Mouse (Mus musculus): ENCODE results near the gene Sgsm1. TPM values are rescaled to one million over a fixed set of nuclear protein-coding genes. Genes with fewer than 3 reads are reported as not detected.
A peak's percentile ranks its signal among the peaks of the same experiment; 100 is the strongest.

Sgsm1 gene
- polyA plus RNA-seq, 1 experiment from 2014 or later, result 15.1 TPM

- no peak overlapping the region for H3K27ac ChIP-seq (replicated peaks)
- peaks cover 46% of the 10 kb centered on the region for H3K36me3 ChIP-seq (replicated peaks)
- no peaks in the 10 kb centered on the region for H3K9me3 ChIP-seq
Observed at GRCm38 (mm10) chr5:113268246-113268645, 42.3 kb downstream of the Sgsm1 start.

GRCm38 (mm10) chr5:113265637-113266036, 44.9 kb downstream of the Sgsm1 start:
- Histone ChIP-seq H3K36me3 (replicated peaks) (peaks cover 50% of the 10 kb centered on the region), H3K27ac (replicated peaks) (no peak overlapping the region), H3K27me3 (replicated peaks; ENCODE audit: low read depth, poor library complexity, severe bottlenecking) (no peaks in the 10 kb centered on the region), H3K9me3 (no peaks in the 10 kb centered on the region), H3K4me3 (no peak overlapping the region), H3K4me1 (peaks cover 15% of the 10 kb centered on the region)
- 82% methylated on average over 8 of the region's 8 CpGs for WGBS
- no peak for DNase-seq (ENCODE audit: low spot score)

More at GRCm38 (mm10) chr5:113268246-113268645, 42.3 kb downstream of the Sgsm1 start:
- no peaks in the 10 kb centered on the region for H3K27me3 ChIP-seq (replicated peaks; ENCODE audit: low read depth, poor library complexity, severe bottlenecking)
- no peak overlapping the region for H3K4me3 ChIP-seq
- no peak for DNase-seq (ENCODE audit: low spot score)
- H3K4me1 ChIP-seq, result peaks cover 15% of the 10 kb centered on the region

- Histone ChIP-seq H3K4me3 (no peak overlapping the region), H3K27me3 (replicated peaks; ENCODE audit: low read depth, poor library complexity, severe bottlenecking) (no peaks in the 10 kb centered on the region), H3K9me3 (no peaks in the 10 kb centered on the region), H3K36me3 (replicated peaks) (peaks cover 13% of the 10 kb centered on the region), H3K4me1 (no peaks in the 10 kb centered on the region), H3K27ac (replicated peaks) (no peak overlapping the region)
- DNase-seq (ENCODE audit: low spot score), result no peak
- WGBS, result 94% methylated on average over 11 of the region's 11 CpGs
Observed at GRCm38 (mm10) chr5:113250806-113251205, 59.8 kb downstream of the Sgsm1 start.

GRCm38 (mm10) chr5:113249263-113249930, 61.2 kb downstream of the Sgsm1 start:
- Histone ChIP-seq H3K36me3 (replicated peaks) (peaks cover 13% of the 10 kb centered on the region), H3K27ac (replicated peaks) (no peak overlapping the region), H3K4me1 (no peaks in the 10 kb centered on the region; the same call in 1 of the 2 replicates), H3K4me3 (no peak overlapping the region), H3K27me3 (replicated peaks; ENCODE audit: low read depth, poor library complexity, severe bottlenecking) (no peaks in the 10 kb centered on the region), H3K9me3 (no peaks in the 10 kb centered on the region)
- no peak for DNase-seq (ENCODE audit: low spot score)
- WGBS, result 88% methylated on average over 8 of the region's 8 CpGs

DNA sequence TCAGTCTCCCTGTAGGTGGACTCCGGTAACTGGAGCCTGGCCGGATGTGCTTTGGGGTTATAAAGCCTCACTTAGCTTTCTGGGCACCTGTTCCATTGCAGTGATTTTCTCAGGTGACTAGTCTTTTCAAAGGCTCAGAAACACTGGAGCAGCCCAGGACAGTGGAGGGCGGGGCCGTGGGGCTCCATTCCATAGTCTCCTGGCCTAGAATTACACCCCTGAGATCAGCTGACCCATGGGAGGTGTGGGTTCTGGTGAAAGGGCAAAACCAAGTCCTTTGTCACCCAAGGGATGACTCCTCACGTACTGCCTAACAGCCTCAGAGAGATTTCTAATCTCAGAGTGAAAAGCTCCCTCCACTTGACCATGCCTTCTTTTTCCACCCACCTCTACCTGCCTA, 80.4 kb downstream of the Sgsm1 start:
- no peaks in the 10 kb centered on the region for H3K36me3 ChIP-seq (replicated peaks)
- no peaks in the 10 kb centered on the region for H3K9me3 ChIP-seq
- peaks cover 24% of the 10 kb centered on the region for H3K4me1 ChIP-seq
- no peak overlapping the region for H3K4me3 ChIP-seq
- H3K27me3 ChIP-seq (replicated peaks; ENCODE audit: low read depth, poor library complexity, severe bottlenecking), result no peaks in the 10 kb centered on the region
- no peak for DNase-seq (ENCODE audit: low spot score)
- no peak overlapping the region for H3K27ac ChIP-seq (replicated peaks)
- WGBS, result 71% methylated on average over 5 of the region's 5 CpGs

GRCm38 (mm10) chr5:113226632-113227102, 83.9 kb downstream of the Sgsm1 start, which contains the start of gene Tmem211:
Gene Tmem211, plus strand, starts transcription at chr5:113226909.
- Histone ChIP-seq H3K36me3 (replicated peaks) (no peaks in the 10 kb centered on the region), H3K9me3 (no peaks in the 10 kb centered on the region), H3K4me1 (peaks cover 26% of the 10 kb centered on the region), H3K27ac (replicated peaks) (peak within 1 kb of the TSS; percentile 81), H3K27me3 (replicated peaks; ENCODE audit: low read depth, poor library complexity, severe bottlenecking) (no peaks in the 10 kb centered on the region), H3K4me3 (peak within 1 kb of the TSS; percentile 48)
- peak; percentile 92 for DNase-seq (ENCODE audit: low spot score)
- WGBS, result 1% methylated on average over 13 of the region's 13 CpGs

- Histone ChIP-seq H3K4me3 (peak overlapping the region; percentile 48), H3K36me3 (replicated peaks) (no peaks in the 10 kb centered on the region), H3K4me1 (peaks cover 30% of the 10 kb centered on the region), H3K9me3 (no peaks in the 10 kb centered on the region), H3K27me3 (replicated peaks; ENCODE audit: low read depth, poor library complexity, severe bottlenecking) (peaks cover under 1% of the 10 kb centered on the region), H3K27ac (replicated peaks) (peak overlapping the region; percentile 81)
- peak; percentile 67 for DNase-seq (ENCODE audit: low spot score)
- 15% methylated on average over 25 of the region's 25 CpGs for WGBS
Observed at GRCm38 (mm10) chr5:113225686-113226435, 84.7 kb downstream of the Sgsm1 start.

- peaks cover 6% of the 10 kb centered on the region for H3K27me3 ChIP-seq (replicated peaks; ENCODE audit: low read depth, poor library complexity, severe bottlenecking)
- H3K4me1 ChIP-seq, result peaks cover 36% of the 10 kb centered on the region
- WGBS, result 16% methylated on average over 10 of the region's 10 CpGs
- DNase-seq (ENCODE audit: low spot score), result peak; percentile 68
- H3K36me3 ChIP-seq (replicated peaks), result no peaks in the 10 kb centered on the region
- H3K4me3 ChIP-seq, result peak overlapping the region; percentile 48
- no peaks in the 10 kb centered on the region for H3K9me3 ChIP-seq
- H3K27ac ChIP-seq (replicated peaks), result peak overlapping the region; percentile 76
Observed at GRCm38 (mm10) chr5:113225271-113225670, 85.3 kb downstream of the Sgsm1 start.

GRCm38 (mm10) chr5:113223888-113224287, 86.7 kb downstream of the Sgsm1 start:
- 52% methylated on average over 4 of the region's 4 CpGs for WGBS
- peaks cover 50% of the 10 kb centered on the region for H3K4me1 ChIP-seq
- H3K9me3 ChIP-seq, result no peaks in the 10 kb centered on the region
- H3K36me3 ChIP-seq (replicated peaks), result no peaks in the 10 kb centered on the region
- peaks cover 20% of the 10 kb centered on the region for H3K27me3 ChIP-seq (replicated peaks; ENCODE audit: low read depth, poor library complexity, severe bottlenecking)
- DNase-seq (ENCODE audit: low spot score), result no peak
- H3K4me3 ChIP-seq, result no peak overlapping the region
- H3K27ac ChIP-seq (replicated peaks), result peak overlapping the region; percentile 48

DNA sequence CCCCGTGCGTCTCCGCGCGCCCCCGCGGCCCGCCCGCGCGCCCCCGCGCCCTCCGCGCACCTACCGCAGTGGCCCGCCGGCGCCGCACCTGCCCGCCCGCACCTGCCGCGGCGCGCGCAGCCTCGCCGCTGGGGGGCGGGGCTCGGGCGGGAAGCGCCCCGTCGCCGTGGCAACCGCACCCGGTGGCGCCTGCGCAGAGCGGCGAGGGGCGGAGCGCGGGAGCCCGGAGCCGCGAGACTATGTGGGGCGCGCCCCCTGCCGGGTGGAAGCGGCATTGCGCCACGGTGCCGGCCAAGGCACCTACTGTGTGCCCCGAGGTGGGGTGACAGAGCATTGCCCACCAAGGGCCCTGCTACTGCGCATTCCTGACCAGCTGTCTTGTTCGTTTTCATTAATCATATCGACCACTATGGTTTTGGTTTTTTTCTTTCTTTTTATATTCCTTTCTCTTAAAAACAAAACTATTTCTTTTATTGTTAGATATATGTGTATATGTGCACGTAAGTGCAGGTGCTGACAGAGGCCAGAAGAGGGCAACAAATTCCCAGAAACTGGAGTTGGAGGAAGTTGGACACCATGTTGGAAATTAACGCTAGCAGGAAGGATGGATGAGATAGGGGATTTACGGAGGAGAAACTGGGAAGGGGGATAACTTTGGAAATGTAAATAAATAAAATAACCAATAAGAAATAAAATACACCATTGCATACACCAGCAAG, 89.3 kb downstream of the Sgsm1 start, which contains the start of gene 2900026A02Rik:
Gene 2900026A02Rik (minus strand): TSS at position 90 of the 719 bp plus-strand sequence.
- peaks cover 52% of the 10 kb centered on the region for H3K4me1 ChIP-seq
- peak within 1 kb of the TSS; percentile 76 for H3K27ac ChIP-seq (replicated peaks)
- WGBS, result 8% methylated on average over 62 of the region's 62 CpGs

GRCm38 (mm10) chr5:113220383-113221146, 90.0 kb downstream of the Sgsm1 start:
- peak overlapping the region; percentile 71 for H3K4me3 ChIP-seq
- no peaks in the 10 kb centered on the region for H3K9me3 ChIP-seq
- peak overlapping the region; percentile 76 for H3K27ac ChIP-seq (replicated peaks)
- DNase-seq (ENCODE audit: low spot score), result peak; percentile 55
- no peaks in the 10 kb centered on the region for H3K36me3 ChIP-seq (replicated peaks)
- H3K4me1 ChIP-seq, result peaks cover 45% of the 10 kb centered on the region
- WGBS, result 2% methylated on average over 64 of the region's 64 CpGs
- peaks cover 23% of the 10 kb centered on the region for H3K27me3 ChIP-seq (replicated peaks; ENCODE audit: low read depth, poor library complexity, severe bottlenecking)

More for the DNA sequence above, 89.3 kb downstream of the Sgsm1 start, which contains the start of gene 2900026A02Rik:
- Histone ChIP-seq H3K36me3 (replicated peaks) (no peaks in the 10 kb centered on the region), H3K9me3 (no peaks in the 10 kb centered on the region), H3K4me3 (peak within 1 kb of the TSS; percentile 71), H3K27me3 (replicated peaks; ENCODE audit: low read depth, poor library complexity, severe bottlenecking) (peaks cover 23% of the 10 kb centered on the region)
- DNase-seq (ENCODE audit: low spot score), result peak; percentile 82

GRCm38 (mm10) chr5:113219876-113220275, 90.7 kb downstream of the Sgsm1 start:
- Histone ChIP-seq H3K27ac (replicated peaks) (no peak overlapping the region), H3K36me3 (replicated peaks) (no peaks in the 10 kb centered on the region), H3K4me3 (peak overlapping the region; percentile 71), H3K4me1 (peaks cover 38% of the 10 kb centered on the region), H3K27me3 (replicated peaks; ENCODE audit: low read depth, poor library complexity, severe bottlenecking) (peaks cover 23% of the 10 kb centered on the region), H3K9me3 (no peaks in the 10 kb centered on the region)
- no peak for DNase-seq (ENCODE audit: low spot score)
- 66% methylated on average over 7 of the region's 7 CpGs for WGBS

Measured in embryonic facial prominence, embryonic 10.5 days (tissue).